15 mouse cellular contexts compared by ENCODE assay signal in genomic region chr13:49470806-49471205, GRCm38 (mm10). TPM values are rescaled to one million over a fixed set of nuclear protein-coding genes. Genes with fewer than 3 reads are reported as not detected.
A peak's percentile ranks its signal among the peaks of the same experiment; 100 is the strongest.
DNase-seq lines count a peak whose midpoint lies in the region; ATAC-seq and TF ChIP-seq lines count a peak whose summit lies in the region.
"Had no signal": no experiment of that assay in that cellular context is flagged by ENCODE, and none has a peak within 500 bp of the region (broad histone marks: within the 10 kb centered on the region; RNA-seq: fewer than 3 reads in every experiment).

No protein-coding gene starts in this region.

- no peak for ATAC-seq in hindbrain, embryonic 12.5 days (ENCODE audit: low FRiP score)
- no peak for ATAC-seq in midbrain, embryonic 14.5 days (ENCODE audit: low FRiP score, low TSS enrichment)
- ATAC-seq: midbrain, embryonic 16.5 days had no signal

- peak overlapping the region; percentile 58 for H3K27ac ChIP-seq in layer of hippocampus, adult 2 months
- H3K27ac ChIP-seq in embryonic facial prominence, embryonic 10.5 days (replicated peaks): 0 out of 2 replicates have a peak overlapping the region, but pooled peaks have one; percentile 6
- no peak overlapping the region for H3K27ac ChIP-seq in hindbrain, embryonic 12.5 days
- H3K27ac ChIP-seq in midbrain, embryonic 14.5 days (replicated peaks; ENCODE audit: low read depth, low read length): no peak overlapping the region
- H3K27ac ChIP-seq: heart, embryonic 15.5 days; limb, embryonic 12.5 days; neural tube, embryonic 13.5 days had no signal

- no peaks in the 10 kb centered on the region for H3K27me3 ChIP-seq in embryonic facial prominence, embryonic 10.5 days (replicated peaks; ENCODE audit: low read depth, poor library complexity, severe bottlenecking)
- no peaks in the 10 kb centered on the region for H3K27me3 ChIP-seq in hindbrain, embryonic 12.5 days
- no peaks in the 10 kb centered on the region for H3K27me3 ChIP-seq in midbrain, embryonic 14.5 days (ENCODE audit: control insufficient read depth, insufficient read depth, low read length)
- H3K27me3 ChIP-seq: heart, embryonic 15.5 days; limb, embryonic 12.5 days; neural tube, embryonic 13.5 days had no signal

- H3K9me3 ChIP-seq in embryonic facial prominence, embryonic 10.5 days: no peaks in the 10 kb centered on the region
- H3K9me3 ChIP-seq in hindbrain, embryonic 12.5 days (replicated peaks): no peaks in the 10 kb centered on the region
- no peaks in the 10 kb centered on the region for H3K9me3 ChIP-seq in midbrain, embryonic 14.5 days (ENCODE audit: control insufficient read depth, low read length)
- H3K9me3 ChIP-seq: heart, embryonic 15.5 days; limb, embryonic 12.5 days; neural tube, embryonic 13.5 days had no signal

- no peak overlapping the region for H3K4me2 ChIP-seq in hindbrain, embryonic 12.5 days (replicated peaks)
- H3K4me2 ChIP-seq in midbrain, embryonic 14.5 days (ENCODE audit: low read length): no peak overlapping the region
- H3K4me2 ChIP-seq: heart, embryonic 15.5 days; limb, embryonic 12.5 days; lung, embryonic 14.5 days; neural tube, embryonic 13.5 days had no signal

- H3K9ac ChIP-seq in hindbrain, embryonic 12.5 days: no peak overlapping the region
- H3K9ac ChIP-seq in midbrain, embryonic 14.5 days (replicated peaks; ENCODE audit: low read length): no peak overlapping the region
- H3K9ac ChIP-seq: heart, embryonic 15.5 days; limb, embryonic 12.5 days; lung, embryonic 14.5 days; neural tube, embryonic 13.5 days had no signal

- peaks cover 2% of the 10 kb centered on the region; the same call in 1 of the 2 replicates for H3K36me3 ChIP-seq in embryonic facial prominence, embryonic 10.5 days (replicated peaks)
- H3K36me3 ChIP-seq in hindbrain, embryonic 12.5 days: 0 out of 2 replicates have a peak, but pooled peaks cover under 1% of the 10 kb centered on the region
- no peaks in the 10 kb centered on the region for H3K36me3 ChIP-seq in midbrain, embryonic 14.5 days (ENCODE audit: control insufficient read depth, insufficient read depth, low read length)
- H3K36me3 ChIP-seq: heart, embryonic 15.5 days; limb, embryonic 12.5 days had no signal

- H3K4me1 ChIP-seq in embryonic facial prominence, embryonic 10.5 days: peaks cover 22% of the 10 kb centered on the region
- H3K4me1 ChIP-seq in hindbrain, embryonic 12.5 days: peaks cover 3% of the 10 kb centered on the region; the same call in 1 of the 2 replicates
- no peaks in the 10 kb centered on the region for H3K4me1 ChIP-seq in midbrain, embryonic 14.5 days (ENCODE audit: control insufficient read depth, insufficient read depth, low read length)
- H3K4me1 ChIP-seq: neural tube, embryonic 13.5 days had no signal

- DNase-seq in cerebellum, postnatal 10 days: peak; percentile 40 to 60
- no peak for DNase-seq in cerebellum, postnatal 36 days
- no peak for DNase-seq in layer of hippocampus, adult 2 months (ENCODE audit: low spot score in 2 of 2)
- DNase-seq in layer of hippocampus, postnatal 25 days (ENCODE audit: extremely low spot score in 1 of 2, low spot score in 1 of 2): no peak
- DNase-seq in embryonic facial prominence, embryonic 10.5 days (ENCODE audit: low spot score): no peak
- peak; percentile 31 for DNase-seq in lung, postnatal 25 days (ENCODE audit: low spot score)
- DNase-seq in midbrain, embryonic 14.5 days: no peak
- DNase-seq: cerebellum, adult 18-20 months; layer of hippocampus, postnatal 36 days; lung, embryonic 14.5 days had no signal

- WGBS in embryonic facial prominence, embryonic 10.5 days: 84% methylated on average over 4 of the region's 4 CpGs
- 85% methylated on average over 4 of the region's 4 CpGs for WGBS in hindbrain, embryonic 12.5 days
- 83% methylated on average over 4 of the region's 4 CpGs for WGBS in midbrain, embryonic 14.5 days

- TF ChIP-seq CTCF in layer of hippocampus, adult 2 months (conservative IDR thresholded peaks at IDR 0.05): no peak

- H3K4me3 ChIP-seq in layer of hippocampus, adult 2 months: no peak overlapping the region
- no peak overlapping the region for H3K4me3 ChIP-seq in embryonic facial prominence, embryonic 10.5 days
- H3K4me3 ChIP-seq in hindbrain, embryonic 12.5 days: no peak overlapping the region
- H3K4me3 ChIP-seq in midbrain, embryonic 14.5 days (replicated peaks; ENCODE audit: low read depth, low read length): no peak overlapping the region
- H3K4me3 ChIP-seq: heart, embryonic 15.5 days; limb, embryonic 12.5 days; neural tube, embryonic 13.5 days had no signal

RNA-seq across cellular contexts. Expression of gene Tes3-ps, which starts 22.3 kb away (rescaled TPM):
- total RNA-seq in layer of hippocampus, adult 2 months (2021): 1 to 10 TPM in 1 of 2 experiments, under 1 TPM in 1; 0.79 to 1.7 TPM
- 1 to 10 TPM in 1 of 2 experiments, under 1 TPM in 1; 0.85 to 1.9 TPM for total RNA-seq in layer of hippocampus, postnatal 25 days (2021)
- polyA plus RNA-seq in embryonic facial prominence, embryonic 10.5 days (2016; fragmentation: Nextera tagmentation; extraction: Ambion mirVana): 1.4 and 1.9 TPM in 2 replicates
- polyA plus RNA-seq in hindbrain, embryonic 12.5 days (2016; fragmentation: Nextera tagmentation; extraction: Ambion mirVana): 0.79 and 1.3 TPM in 2 replicates
- 0.53 and 0.78 TPM in 2 replicates for polyA plus RNA-seq in midbrain, embryonic 14.5 days (2014; fragmentation: Nextera tagmentation; extraction: Ambion mirVana)

RNA-seq across cellular contexts. Expression of gene Ecm2, which starts 33.8 kb away (rescaled TPM):
- total RNA-seq in layer of hippocampus, adult 2 months (2021): 1 to 10 TPM; 6.5 to 8.1 TPM
- 1 to 10 TPM; 4.7 to 5.3 TPM for total RNA-seq in layer of hippocampus, postnatal 25 days (2021)
- polyA plus RNA-seq in embryonic facial prominence, embryonic 10.5 days (2016; fragmentation: Nextera tagmentation; extraction: Ambion mirVana): 0.40 and 0.47 TPM in 2 replicates
- polyA plus RNA-seq in hindbrain, embryonic 12.5 days (2016; fragmentation: Nextera tagmentation; extraction: Ambion mirVana): 1.4 TPM in 2 replicates
- polyA plus RNA-seq in midbrain, embryonic 14.5 days (2014; fragmentation: Nextera tagmentation; extraction: Ambion mirVana): 0.97 and 1.2 TPM in 2 replicates

RNA-seq across cellular contexts. Expression of gene Ippk, which starts 49.8 kb away (rescaled TPM):
- total RNA-seq in layer of hippocampus, adult 2 months (2021): 10 to 100 TPM; 33.1 to 41.0 TPM
- 10 to 100 TPM; 29.8 to 31.1 TPM for total RNA-seq in layer of hippocampus, postnatal 25 days (2021)
- 18.3 and 20.4 TPM in 2 replicates for polyA plus RNA-seq in embryonic facial prominence, embryonic 10.5 days (2016; fragmentation: Nextera tagmentation; extraction: Ambion mirVana)
- 16.5 and 17.3 TPM in 2 replicates for polyA plus RNA-seq in hindbrain, embryonic 12.5 days (2016; fragmentation: Nextera tagmentation; extraction: Ambion mirVana)
- polyA plus RNA-seq in midbrain, embryonic 14.5 days (2014; fragmentation: Nextera tagmentation; extraction: Ambion mirVana): 11.3 and 15.7 TPM in 2 replicates

Comparison
In these comparisons a context has a peak if more than half of its experiments do, and no peak if none do; other contexts are left out.
1. DNase-seq: peak in cerebellum, postnatal 10 days (2 of 2) and lung, postnatal 25 days (single experiment); none in cerebellum, postnatal 36 days (0 of 2), layer of hippocampus, adult 2 months (0 of 2), layer of hippocampus, postnatal 25 days (0 of 2), embryonic facial prominence, embryonic 10.5 days (single experiment) and midbrain, embryonic 14.5 days (single experiment).
2. H3K27ac ChIP-seq: peak in layer of hippocampus, adult 2 months (single experiment) and embryonic facial prominence, embryonic 10.5 days (single experiment); none in hindbrain, embryonic 12.5 days (single experiment) and midbrain, embryonic 14.5 days (single experiment).